Mouse (Mus musculus) myocyte (in vitro differentiated cells): ENCODE data around the gene Lrrtm3. TPM values are rescaled to one million over a fixed set of nuclear protein-coding genes. Genes with fewer than 3 reads are reported as not detected.

Experiments
- H3K27me3 ChIP-seq: one replicate; pipeline ENCODE4 v1.6.1; 2011; ENCODE audit not compliant: control insufficient read depth, insufficient read depth, insufficient read length
- H3K36me3 ChIP-seq: one replicate; pipeline ENCODE4 v1.6.1; 2011; ENCODE audit not compliant: control insufficient read depth, insufficient read depth
- H3K4me2 ChIP-seq: one replicate; pipeline ENCODE4 v1.6.1; 2011; ENCODE audit warnings: low read depth, control low read depth
- H3K4me3 ChIP-seq: one replicate; pipeline ENCODE4 v1.5.1; 2011; ENCODE audit warnings: mild to moderate bottlenecking, control low read depth, moderate library complexity
- H3K79me2 ChIP-seq: one replicate; pipeline ENCODE4 v1.6.1; 2011; ENCODE audit not compliant: control insufficient read depth, insufficient read depth
- H3ac ChIP-seq: one replicate; pipeline ENCODE4 v1.6.1; 2011; ENCODE audit not compliant: control insufficient read depth, insufficient read length
- CEBPB ChIP-seq: IDR thresholded peaks from 2 replicates; pipeline ENCODE4 v1.6.1; 2011; ENCODE audit warnings: mild to moderate bottlenecking, moderate library complexity; ENCODE audit not compliant: poor library complexity, insufficient read depth, severe bottlenecking
- E2F4 ChIP-seq: IDR thresholded peaks from one replicate; pipeline ENCODE4 v1.6.1; 2011; ENCODE audit warnings: mild to moderate bottlenecking, control low read depth, moderate library complexity; ENCODE audit not compliant: insufficient read depth
- MAX ChIP-seq: IDR thresholded peaks from one replicate; pipeline ENCODE4 v1.6.1; 2011; ENCODE audit warnings: low read depth, mild to moderate bottlenecking, control low read depth
- MYOD1 ChIP-seq, 3 experiments: IDR thresholded peaks; one replicate each; pipeline ENCODE4 v1.6.1; 2011; ENCODE audit warnings: control low read depth in 2 of 3, low read depth in 2 of 3, mild to moderate bottlenecking in 2 of 3, moderate library complexity in 1 of 3; ENCODE audit not compliant: insufficient read length in 2 of 3, control insufficient read depth in 1 of 3
- MYOG ChIP-seq, 3 experiments: IDR thresholded peaks; one replicate each; pipeline ENCODE4 v1.6.1; 2011; ENCODE audit warnings: control low read depth in 2 of 3, low read depth in 2 of 3, mild to moderate bottlenecking in 2 of 3; ENCODE audit not compliant: insufficient read length in 2 of 3, control insufficient read depth in 1 of 3, insufficient read depth in 1 of 3
- POLR2A ChIP-seq: IDR thresholded peaks from one replicate; pipeline ENCODE4 v1.6.1; 2011; ENCODE audit warnings: low read depth, mild to moderate bottlenecking, control low read depth, moderate library complexity; ENCODE audit not compliant: insufficient read length
- POLR2AphosphoS2 ChIP-seq: IDR thresholded peaks from one replicate; pipeline ENCODE4 v1.6.1; 2011; ENCODE audit warnings: low read depth, control low read depth; ENCODE audit not compliant: insufficient read length
- REST ChIP-seq: IDR thresholded peaks from one replicate; pipeline ENCODE4 v1.6.1; 2011; ENCODE audit warnings: mild to moderate bottlenecking, control low read depth, moderate library complexity; ENCODE audit not compliant: insufficient read depth, insufficient read length
- SRF ChIP-seq: IDR thresholded peaks from one replicate; pipeline ENCODE4 v1.6.1; 2011; ENCODE audit warnings: low read depth; ENCODE audit not compliant: control insufficient read depth, insufficient read length
- TCF12 ChIP-seq: IDR thresholded peaks from one replicate; pipeline ENCODE4 v1.6.1; 2011; ENCODE audit warnings: mild to moderate bottlenecking, control low read depth; ENCODE audit not compliant: poor library complexity, insufficient read depth, severe bottlenecking
- TCF3 ChIP-seq: IDR thresholded peaks from one replicate; pipeline ENCODE4 v1.6.1; 2011; ENCODE audit warnings: low read depth, control low read depth; ENCODE audit not compliant: insufficient read length
- USF1 ChIP-seq: IDR thresholded peaks from one replicate; pipeline ENCODE4 v1.6.1; 2011; ENCODE audit warnings: low read depth, mild to moderate bottlenecking, control low read depth, moderate library complexity
- polyA plus RNA-seq: library from polyadenylated mRNA; unstranded; fragments of >200 nt; fragmentation: generic; extraction: Trizol; gene quantifications from one replicate; pipeline ENCODE4 v1.2.1, GENCODE M21; 2012; ENCODE audit warnings: missing spikeins

Gene Lrrtm3
- polyA plus RNA-seq, 1 experiment: 0.01 TPM

- no peak overlapping the region for H3K4me3 ChIP-seq
- H3K27me3 ChIP-seq: no peaks in the 10 kb centered on the region
- H3K36me3 ChIP-seq: no peaks in the 10 kb centered on the region
- no peak overlapping the region for H3ac ChIP-seq
- H3K4me2 ChIP-seq: no peak overlapping the region
- TF ChIP-seq SRF (no peak), CEBPB (no peak), MYOD1 (IDR thresholded peaks at IDR 0.05; ENCODE audit: control insufficient read depth in 1 of 3, insufficient read length in 2 of 3, low read depth in 2 of 3) (no peak), E2F4 (no peak), POLR2AphosphoS2 (no peak), USF1 (no peak), TCF12 (no peak), TCF3 (no peak), MAX (no peak), POLR2A (no peak), REST (no peak), MYOG (IDR thresholded peaks at IDR 0.05; ENCODE audit: control insufficient read depth in 1 of 3, insufficient read depth in 1 of 3, insufficient read length in 2 of 3, low read depth in 2 of 3) (no peak)
- H3K79me2 ChIP-seq: no peaks in the 10 kb centered on the region
These were observed 2.6 kb downstream of the Lrrtm3 start for GRCm38 (mm10) chr10:64087521-64087920.

- Histone ChIP-seq H3K79me2 (no peaks in the 10 kb centered on the region), H3K27me3 (no peaks in the 10 kb centered on the region), H3K4me2 (no peak overlapping the region), H3ac (no peak overlapping the region), H3K36me3 (no peaks in the 10 kb centered on the region), H3K4me3 (no peak overlapping the region)
- TF ChIP-seq MAX: no peak
- TF ChIP-seq MYOG (IDR thresholded peaks at IDR 0.05; ENCODE audit: control insufficient read depth in 1 of 3, insufficient read depth in 1 of 3, insufficient read length in 2 of 3, low read depth in 2 of 3): no peak
- no peak for TF ChIP-seq REST
- no peak for TF ChIP-seq TCF3
- TF ChIP-seq CEBPB: no peak
- no peak for TF ChIP-seq SRF
- TF ChIP-seq POLR2A: no peak
- TF ChIP-seq USF1: no peak
- TF ChIP-seq POLR2AphosphoS2: no peak
- TF ChIP-seq TCF12: no peak
- TF ChIP-seq MYOD1 (IDR thresholded peaks at IDR 0.05; ENCODE audit: control insufficient read depth in 1 of 3, insufficient read length in 2 of 3, low read depth in 2 of 3): no peak
- TF ChIP-seq E2F4: no peak
These were observed 3.3 kb downstream of the Lrrtm3 start for GRCm38 (mm10) chr10:64086567-64087391.

- no peak overlapping the region for H3ac ChIP-seq
- no peak for TF ChIP-seq POLR2A
- no peak for TF ChIP-seq TCF12
- TF ChIP-seq E2F4: no peak
- H3K4me2 ChIP-seq: no peak overlapping the region
- no peak overlapping the region for H3K4me3 ChIP-seq
- no peaks in the 10 kb centered on the region for H3K27me3 ChIP-seq
- no peaks in the 10 kb centered on the region for H3K79me2 ChIP-seq
- H3K36me3 ChIP-seq: no peaks in the 10 kb centered on the region
These were observed 3.9 kb downstream of the Lrrtm3 start for GRCm38 (mm10) chr10:64086183-64086566.

- H3ac ChIP-seq: no peak overlapping the region
- no peaks in the 10 kb centered on the region for H3K79me2 ChIP-seq
- H3K27me3 ChIP-seq: no peaks in the 10 kb centered on the region
- no peaks in the 10 kb centered on the region for H3K36me3 ChIP-seq
- no peak overlapping the region for H3K4me2 ChIP-seq
- no peak for TF ChIP-seq POLR2A
- TF ChIP-seq MAX: no peak
- no peak overlapping the region for H3K4me3 ChIP-seq
These were observed 5.6 kb downstream of the Lrrtm3 start for GRCm38 (mm10) chr10:64084465-64084864.

GRCm38 (mm10) chr10:64083813-64084212, 6.3 kb downstream of the Lrrtm3 start:
- H3K4me3 ChIP-seq: no peak overlapping the region
- H3K4me2 ChIP-seq: peak overlapping the region; percentile 26
- no peaks in the 10 kb centered on the region for H3K79me2 ChIP-seq
- no peak overlapping the region for H3ac ChIP-seq
- H3K36me3 ChIP-seq: no peaks in the 10 kb centered on the region
- no peak for TF ChIP-seq TCF12
- TF ChIP-seq USF1: no peak
- no peak for TF ChIP-seq REST
- TF ChIP-seq CEBPB: no peak
- no peak for TF ChIP-seq POLR2A
- no peak for TF ChIP-seq MAX
- no peak for TF ChIP-seq MYOG (IDR thresholded peaks at IDR 0.05; ENCODE audit: control insufficient read depth in 1 of 3, insufficient read depth in 1 of 3, insufficient read length in 2 of 3, low read depth in 2 of 3)
- TF ChIP-seq MYOD1 (IDR thresholded peaks at IDR 0.05; ENCODE audit: control insufficient read depth in 1 of 3, insufficient read length in 2 of 3, low read depth in 2 of 3): no peak
- no peak for TF ChIP-seq POLR2AphosphoS2
- TF ChIP-seq TCF3: no peak
- no peak for TF ChIP-seq E2F4
- TF ChIP-seq SRF: no peak
- H3K27me3 ChIP-seq: no peaks in the 10 kb centered on the region
